Mouse (Mus musculus) lung, embryonic 14.5 days (tissue): ENCODE results near the gene Aff4. TPM values are rescaled to one million over a fixed set of nuclear protein-coding genes. Genes with fewer than 3 reads are reported as not detected.
A peak's percentile ranks its signal among the peaks of the same experiment; 100 is the strongest.

ENCODE experiments used
- ATAC-seq: fragments of 200-750 bp; cut with Nextera tagmentation; 2 replicates; pipeline ENCODE4 v1.8.0; 2017; ENCODE audit warnings: mild to moderate bottlenecking, moderate TSS enrichment, moderate library complexity; ENCODE audit not compliant: insufficient read depth
- DNase-seq: peaks from one replicate; pipeline ENCODE4 v3.0.0-alpha.2; 2015
- H3K27ac ChIP-seq: fragments of 300-500 bp; sonication (generic); 2 replicates; pipeline ENCODE4 v1.5.1; 2014; ENCODE audit warnings: low read depth, mild to moderate bottlenecking, moderate library complexity
- H3K27me3 ChIP-seq: fragments of 300-500 bp; sonication (generic); 2 replicates; pipeline ENCODE4 v1.6.1; 2014; ENCODE audit warnings: low read length, control low read depth; ENCODE audit not compliant: insufficient read depth
- H3K36me3 ChIP-seq: fragments of 300-500 bp; sonication (generic); 2 replicates; pipeline ENCODE4 v1.6.1; 2014; ENCODE audit warnings: control low read depth; ENCODE audit not compliant: insufficient read depth
- H3K4me1 ChIP-seq: fragments of 300-500 bp; sonication (generic); 2 replicates; pipeline ENCODE4 v1.6.1; 2014; ENCODE audit warnings: antibody characterized with exemption, control low read depth; ENCODE audit not compliant: insufficient read depth
- H3K4me2 ChIP-seq: fragments of 300-500 bp; sonication (generic); 2 replicates; pipeline ENCODE4 v1.6.1; 2014; ENCODE audit warnings: mild to moderate bottlenecking
- H3K4me3 ChIP-seq: fragments of 300-500 bp; sonication (generic); 2 replicates; pipeline ENCODE4 v1.5.1; 2014; ENCODE audit warnings: low read depth, low read length
- H3K9ac ChIP-seq: fragments of 300-500 bp; sonication (generic); 2 replicates; pipeline ENCODE4 v1.6.1; 2014
- H3K9me3 ChIP-seq: fragments of 300-500 bp; sonication (generic); 2 replicates; pipeline ENCODE4 v1.6.1; 2016; ENCODE audit warnings: low read depth, low read length, control low read depth
- CTCF ChIP-seq: IDR thresholded peaks from 2 replicates; pipeline ENCODE4 v1.5.1; 2016; ENCODE audit warnings: antibody characterized with exemption, low read depth
- WGBS: fragments of 180-500 bp; shearing (Covaris S2); extraction: QIAGEN DNeasy Blood & Tissue Kit; methylation state at CpG from one replicate; pipeline ENCODE4 v1.1.7; 2014; 5-methylcytosine and 5-hydroxymethylcytosine counted together
- polyA plus RNA-seq: library from polyadenylated mRNA; unstranded; fragments of >200 nt; fragmentation: Nextera tagmentation; extraction: Ambion mirVana; gene quantifications from 2 replicates; pipeline ENCODE4 v1.2.1, GENCODE M21; 2014

Gene Aff4
- polyA plus RNA-seq, 1 experiment from 2014 or later = 56.5 TPM

GRCm38 (mm10) chr11:53427993-53428715, 77.5 kb downstream of the Aff4 start:
- TF ChIP-seq CTCF = no peak
- H3K4me1 ChIP-seq = peaks cover 7% of the 10 kb centered on the region
- no peak for DNase-seq
- peaks cover 11% of the 10 kb centered on the region for H3K36me3 ChIP-seq
- H3K4me2 ChIP-seq = no peak overlapping the region
- no peaks in the 10 kb centered on the region for H3K9me3 ChIP-seq
- no peaks in the 10 kb centered on the region for H3K27me3 ChIP-seq
- 90% methylated on average over 3 of the region's 3 CpGs for WGBS
- H3K9ac ChIP-seq = no peak overlapping the region
- no peak overlapping the region for H3K27ac ChIP-seq
- no peak for ATAC-seq
- no peak overlapping the region for H3K4me3 ChIP-seq

- H3K9me3 ChIP-seq = no peaks in the 10 kb centered on the region
- no peak for TF ChIP-seq CTCF
- DNase-seq (no peak), ATAC-seq (no peak)
- H3K27me3 ChIP-seq = no peaks in the 10 kb centered on the region
- H3K27ac ChIP-seq = no peak overlapping the region
- H3K4me3 ChIP-seq = no peak overlapping the region
- H3K4me1 ChIP-seq = peaks cover 7% of the 10 kb centered on the region
- 93% methylated on average over 5 of the region's 5 CpGs for WGBS
- no peak overlapping the region for H3K9ac ChIP-seq
- no peak overlapping the region for H3K4me2 ChIP-seq
- H3K36me3 ChIP-seq = peaks cover 11% of the 10 kb centered on the region
These were observed 78.1 kb downstream of the Aff4 start for GRCm38 (mm10) chr11:53428716-53429057.

GRCm38 (mm10) chr11:53429182-53429581, 78.5 kb downstream of the Aff4 start:
- no peak for TF ChIP-seq CTCF
- H3K36me3 ChIP-seq = peaks cover 11% of the 10 kb centered on the region
- ATAC-seq (no peak), DNase-seq (no peak)
- peak overlapping the region; percentile 91 for H3K4me2 ChIP-seq
- H3K9ac ChIP-seq = no peak overlapping the region
- 0 out of 2 replicates have a peak overlapping the region, but pooled peaks have one; percentile 94 for H3K4me3 ChIP-seq
- H3K4me1 ChIP-seq = peaks cover 7% of the 10 kb centered on the region
- no peaks in the 10 kb centered on the region for H3K27me3 ChIP-seq
- H3K9me3 ChIP-seq = no peaks in the 10 kb centered on the region
- no peak overlapping the region for H3K27ac ChIP-seq

- Histone ChIP-seq H3K4me2 (peak overlapping the region; percentile 91), H3K9me3 (no peaks in the 10 kb centered on the region), H3K36me3 (peaks cover 11% of the 10 kb centered on the region), H3K4me1 (peaks cover 7% of the 10 kb centered on the region), H3K27ac (peak overlapping the region; percentile 72; the same call in 1 of the 2 replicates), H3K27me3 (no peaks in the 10 kb centered on the region), H3K4me3 (peak overlapping the region; percentile 94), H3K9ac (peak overlapping the region; percentile 89)
- peak; percentile 43 for ATAC-seq
- WGBS = under 1% methylated on average over 34 of the region's 34 CpGs
- no peak for DNase-seq
- TF ChIP-seq CTCF = no peak
These were observed 79.7 kb downstream of the Aff4 start for GRCm38 (mm10) chr11:53430300-53430669.

GRCm38 (mm10) chr11:53430670-53431346, 80.2 kb downstream of the Aff4 start, which contains the start of the genes Uqcrq and Gdf9:
Gene Uqcrq (minus strand): TSS chr11:53430831.
Gene Gdf9 (plus strand): TSS chr11:53431023.
- Histone ChIP-seq H3K27me3 (no peaks in the 10 kb centered on the region), H3K4me2 (peak within 1 kb of the TSS; percentile 91), H3K4me1 (peaks cover 7% of the 10 kb centered on the region), H3K36me3 (peaks cover 11% of the 10 kb centered on the region), H3K9me3 (no peaks in the 10 kb centered on the region), H3K4me3 (peak within 1 kb of the TSS; percentile 94), H3K27ac (peak within 1 kb of the TSS; percentile 72), H3K9ac (peak within 1 kb of the TSS; percentile 89)
- no peak for TF ChIP-seq CTCF
- peak; percentile 100 for DNase-seq
- peak; percentile 92 for ATAC-seq
- WGBS = 1% methylated on average over 44 of the region's 44 CpGs

GRCm38 (mm10) chr11:53431347-53432056, 80.9 kb downstream of the Aff4 start:
- Histone ChIP-seq H3K4me3 (peak overlapping the region; percentile 94), H3K4me1 (peaks cover 7% of the 10 kb centered on the region), H3K4me2 (peak overlapping the region; percentile 91), H3K36me3 (peaks cover 11% of the 10 kb centered on the region), H3K27ac (peak overlapping the region; percentile 37), H3K27me3 (no peaks in the 10 kb centered on the region), H3K9ac (peak overlapping the region; percentile 40), H3K9me3 (no peaks in the 10 kb centered on the region)
- peak; percentile 63 for ATAC-seq
- no peak for TF ChIP-seq CTCF
- 11% methylated on average over 9 of the region's 9 CpGs for WGBS
- no peak for DNase-seq

GRCm38 (mm10) chr11:53433057-53433456, 82.4 kb downstream of the Aff4 start:
- no peaks in the 10 kb centered on the region for H3K27me3 ChIP-seq
- H3K36me3 ChIP-seq = peaks cover 9% of the 10 kb centered on the region
- no peak for TF ChIP-seq CTCF
- 41% methylated on average over 6 of the region's 6 CpGs for WGBS
- H3K4me3 ChIP-seq = no peak overlapping the region
- H3K9me3 ChIP-seq = no peaks in the 10 kb centered on the region
- no peak for ATAC-seq
- H3K27ac ChIP-seq = no peak overlapping the region
- H3K4me1 ChIP-seq = peaks cover 7% of the 10 kb centered on the region
- H3K9ac ChIP-seq = no peak overlapping the region
- DNase-seq = no peak
- no peak overlapping the region for H3K4me2 ChIP-seq
